Mouse (Mus musculus): Measurements from ENCODE around the gene Uaca. TPM values are rescaled to one million over a fixed set of nuclear protein-coding genes. Genes with fewer than 3 reads are reported as not detected.

Uaca gene
- total and polyA plus RNA-seq, 3 experiments: 10.6 to 53.5 (median 42.7) TPM

GRCm38 (mm10) chr9:60751098-60751497 is 43.2 kb upstream of the Uaca start:
- no peaks in the 10 kb centered on the region for H3K4me1 ChIP-seq (ENCODE audit: control insufficient read depth, insufficient read depth, low read length)
- H3K36me3 ChIP-seq (ENCODE audit: control insufficient read depth, insufficient read depth, low read length): no peaks in the 10 kb centered on the region
- H3K9ac ChIP-seq (ENCODE audit: low read depth, low read length): no peak overlapping the region
- TF ChIP-seq CTCF (IDR thresholded peaks at IDR 0.05): no peak
- no peak for TF ChIP-seq POLR2A (IDR thresholded peaks at IDR 0.05; ENCODE audit: insufficient read depth, low read depth, low read length)
- TF ChIP-seq EP300 (IDR thresholded peaks at IDR 0.05; ENCODE audit: insufficient read depth, low read depth, low read length): no peak
- WGBS: 89% methylated on average over 5 of the region's 5 CpGs
- intact Hi-C loops (cut with DNase I): no loop called here
- no peak overlapping the region for H3K27ac ChIP-seq
- H3K4me3 ChIP-seq: no peak overlapping the region
- no peaks in the 10 kb centered on the region for H3K27me3 ChIP-seq (ENCODE audit: control insufficient read depth, insufficient read depth, low read length)
- H3K79me2 ChIP-seq (replicated peaks; ENCODE audit: control insufficient read depth, insufficient read depth, low read length): no peaks in the 10 kb centered on the region
- DNase-seq: no peak

- H3K4me1 ChIP-seq (ENCODE audit: control insufficient read depth, insufficient read depth, low read length): peaks cover 1% of the 10 kb centered on the region; the same call in 1 of the 2 replicates
- no peaks in the 10 kb centered on the region for H3K36me3 ChIP-seq (ENCODE audit: control insufficient read depth, insufficient read depth, low read length)
- H3K79me2 ChIP-seq (replicated peaks; ENCODE audit: control insufficient read depth, insufficient read depth, low read length): no peaks in the 10 kb centered on the region
- DNase-seq: no peak
- no peak overlapping the region for H3K4me3 ChIP-seq
- H3K27me3 ChIP-seq (ENCODE audit: control insufficient read depth, insufficient read depth, low read length): no peaks in the 10 kb centered on the region
- 66% methylated on average over 6 of the region's 6 CpGs for WGBS
- H3K27ac ChIP-seq: no peak overlapping the region
- no peak overlapping the region for H3K9ac ChIP-seq (ENCODE audit: low read depth, low read length)
- intact Hi-C loops (cut with DNase I): no loop called here
- TF ChIP-seq EP300 (IDR thresholded peaks at IDR 0.05; ENCODE audit: insufficient read depth, low read depth, low read length) (no peak), POLR2A (IDR thresholded peaks at IDR 0.05; ENCODE audit: insufficient read depth, low read depth, low read length) (no peak), CTCF (IDR thresholded peaks at IDR 0.05) (no peak)
Observed at GRCm38 (mm10) chr9:60751971-60752370, 42.4 kb upstream of the Uaca start.

DNA sequence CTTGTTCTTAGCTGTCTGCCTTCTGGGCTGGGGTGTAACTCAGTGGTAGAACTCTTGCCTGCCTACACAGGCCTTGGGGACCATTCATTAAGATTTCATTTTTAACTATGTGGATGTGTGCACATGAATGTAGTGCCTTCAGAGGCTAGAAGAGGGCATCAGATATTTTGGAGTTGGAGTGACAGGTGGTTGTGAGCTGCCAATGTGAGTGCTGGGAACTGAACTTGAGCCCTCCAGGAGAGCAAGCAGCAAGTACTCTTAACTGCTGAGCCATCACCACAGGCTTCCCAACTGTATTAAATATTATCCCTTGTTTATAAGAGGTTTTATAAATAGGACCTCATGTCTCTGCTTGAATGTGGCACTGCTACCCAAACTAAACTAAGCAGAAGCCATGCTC is 41.7 kb upstream of the Uaca start:
- H3K4me1 ChIP-seq (ENCODE audit: control insufficient read depth, insufficient read depth, low read length): peaks cover 4% of the 10 kb centered on the region
- intact Hi-C loops (cut with DNase I): no loop called here
- TF ChIP-seq POLR2A (IDR thresholded peaks at IDR 0.05; ENCODE audit: insufficient read depth, low read depth, low read length): no peak
- no peak for TF ChIP-seq CTCF (IDR thresholded peaks at IDR 0.05)
- no peak for TF ChIP-seq EP300 (IDR thresholded peaks at IDR 0.05; ENCODE audit: insufficient read depth, low read depth, low read length)
- no peak for DNase-seq
- H3K27me3 ChIP-seq (ENCODE audit: control insufficient read depth, insufficient read depth, low read length): no peaks in the 10 kb centered on the region
- no peaks in the 10 kb centered on the region for H3K79me2 ChIP-seq (replicated peaks; ENCODE audit: control insufficient read depth, insufficient read depth, low read length)
- no peak overlapping the region for H3K27ac ChIP-seq
- H3K9ac ChIP-seq (ENCODE audit: low read depth, low read length): no peak overlapping the region
- no peak overlapping the region for H3K4me3 ChIP-seq
- no peaks in the 10 kb centered on the region for H3K36me3 ChIP-seq (ENCODE audit: control insufficient read depth, insufficient read depth, low read length)

DNA sequence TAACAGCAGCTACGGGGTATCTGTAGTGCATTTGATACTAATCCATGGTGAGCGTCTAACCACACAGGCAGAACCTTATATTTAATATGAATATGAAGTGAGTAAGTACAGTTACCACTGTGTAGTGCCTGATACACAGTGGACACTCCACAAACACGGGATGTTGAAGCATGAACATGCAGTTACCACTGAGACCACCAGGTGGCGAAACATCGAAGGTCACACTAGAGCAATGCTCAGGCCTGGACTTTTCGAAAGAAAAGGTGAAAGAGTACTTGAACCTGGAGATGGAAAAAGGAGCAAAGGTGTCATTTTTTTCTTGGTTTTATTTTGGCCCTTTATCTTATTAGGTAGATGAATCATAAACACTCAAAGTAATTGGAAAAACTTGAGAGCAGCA is 38.1 kb upstream of the Uaca start:
- H3K4me1 ChIP-seq (ENCODE audit: control insufficient read depth, insufficient read depth, low read length): peaks cover 13% of the 10 kb centered on the region
- intact Hi-C loops (cut with DNase I): loop anchor here (1.0 to 2.0 kb wide), 2 partner anchors 39 to 102 kb away; partner anchors contain the start of gene Uaca
- no peak for TF ChIP-seq POLR2A (IDR thresholded peaks at IDR 0.05; ENCODE audit: insufficient read depth, low read depth, low read length)
- peak; percentile 65; the same call in 1 of the 2 replicates for TF ChIP-seq EP300 (IDR thresholded peaks at IDR 0.05; ENCODE audit: insufficient read depth, low read depth, low read length)
- no peaks in the 10 kb centered on the region for H3K27me3 ChIP-seq (ENCODE audit: control insufficient read depth, insufficient read depth, low read length)
- no peaks in the 10 kb centered on the region for H3K36me3 ChIP-seq (ENCODE audit: control insufficient read depth, insufficient read depth, low read length)
- H3K79me2 ChIP-seq (replicated peaks; ENCODE audit: control insufficient read depth, insufficient read depth, low read length): no peaks in the 10 kb centered on the region
- H3K9ac ChIP-seq (ENCODE audit: low read depth, low read length): no peak overlapping the region
- WGBS: 40% methylated on average over 6 of the region's 6 CpGs
- H3K27ac ChIP-seq: no peak overlapping the region; the same call in 1 of the 2 replicates
- DNase-seq: peak; percentile 60 to 83
- H3K4me3 ChIP-seq: no peak overlapping the region

DNA sequence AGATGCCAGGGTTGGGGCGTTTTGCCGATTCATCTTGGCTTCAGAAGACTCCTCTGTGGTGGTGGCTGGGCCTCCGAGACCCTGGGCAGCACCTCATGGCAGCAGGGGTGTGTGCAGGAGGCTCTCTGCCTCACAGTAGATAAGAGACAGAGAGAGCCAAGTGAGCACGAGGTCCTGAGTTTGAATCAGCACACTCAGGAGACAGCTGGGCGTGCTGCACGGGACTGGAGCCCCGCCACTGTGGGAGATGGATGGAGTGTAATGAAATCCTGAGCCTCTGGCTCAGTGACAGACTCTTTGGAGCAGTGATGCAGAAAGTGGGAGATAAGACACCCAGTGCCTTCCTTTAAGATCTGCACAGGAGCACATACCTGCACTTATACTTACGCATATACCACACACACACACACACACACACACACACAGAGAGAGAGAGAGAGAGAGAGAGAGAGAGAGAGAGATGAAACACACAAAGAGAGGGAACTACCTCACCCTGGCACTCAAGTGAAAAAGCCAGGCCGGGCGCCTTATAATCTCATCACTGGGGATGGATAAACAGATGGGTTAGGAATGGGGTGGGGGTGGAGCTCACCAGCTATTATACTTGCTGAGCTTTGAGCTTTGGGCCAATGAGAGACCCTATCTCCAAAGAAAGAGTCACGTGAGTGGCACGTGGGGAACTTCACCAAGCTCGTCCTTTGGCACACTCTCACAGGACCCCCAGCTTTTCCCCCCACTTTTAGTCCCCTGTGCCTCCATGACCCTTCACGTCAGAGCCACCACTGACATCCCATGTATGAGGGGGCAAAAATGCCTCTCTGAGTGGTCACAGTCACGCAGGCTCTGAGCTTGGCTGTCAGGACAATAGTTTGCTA is 37.2 kb upstream of the Uaca start:
- Histone ChIP-seq H3K27me3 (ENCODE audit: control insufficient read depth, insufficient read depth, low read length) (no peaks in the 10 kb centered on the region), H3K4me1 (ENCODE audit: control insufficient read depth, insufficient read depth, low read length) (peaks cover 13% of the 10 kb centered on the region), H3K9ac (ENCODE audit: low read depth, low read length) (no peak overlapping the region), H3K4me3 (no peak overlapping the region), H3K27ac (peak overlapping the region; percentile 56), H3K36me3 (ENCODE audit: control insufficient read depth, insufficient read depth, low read length) (no peaks in the 10 kb centered on the region), H3K79me2 (replicated peaks; ENCODE audit: control insufficient read depth, insufficient read depth, low read length) (no peaks in the 10 kb centered on the region)
- intact Hi-C loops (cut with DNase I): loop anchor here (1.0 to 2.0 kb wide), 2 partner anchors 38 to 101 kb away; partner anchors contain the start of gene Uaca
- DNase-seq: peak; percentile 51 to 60
- WGBS: 69% methylated on average over 15 of the region's 15 CpGs
- TF ChIP-seq CTCF (IDR thresholded peaks at IDR 0.05) (no peak), EP300 (IDR thresholded peaks at IDR 0.05; ENCODE audit: insufficient read depth, low read depth, low read length) (no peak), POLR2A (IDR thresholded peaks at IDR 0.05; ENCODE audit: insufficient read depth, low read depth, low read length) (no peak)

DNA sequence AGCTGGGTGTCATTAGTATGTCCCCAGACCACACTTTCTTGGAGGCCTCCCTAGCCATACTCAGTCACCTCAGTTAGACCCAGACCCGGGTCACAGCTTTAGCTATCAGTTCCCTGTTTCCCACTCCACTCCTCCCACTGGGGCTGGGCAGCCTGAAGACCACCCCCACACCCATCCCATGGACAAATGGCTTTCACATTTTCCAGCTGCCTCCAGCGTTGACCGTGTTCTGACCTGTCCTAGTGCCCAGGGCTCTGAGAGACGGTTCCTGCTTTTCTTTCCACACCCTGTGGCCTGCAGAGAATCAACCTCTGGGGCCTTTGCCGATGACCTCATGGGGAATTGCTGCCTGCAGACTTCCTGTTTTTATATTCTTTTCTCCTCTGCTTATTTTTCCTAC is 36.5 kb upstream of the Uaca start:
- H3K27ac ChIP-seq: peak overlapping the region; percentile 56
- no peaks in the 10 kb centered on the region for H3K27me3 ChIP-seq (ENCODE audit: control insufficient read depth, insufficient read depth, low read length)
- peak; percentile 45 to 57 for DNase-seq
- intact Hi-C loops (cut with DNase I): loop anchor here (2.0 kb wide), 2 partner anchors 37 to 61 kb away; partner anchors contain the start of gene Uaca
- H3K4me3 ChIP-seq: no peak overlapping the region
- WGBS: 33% methylated on average over 5 of the region's 5 CpGs
- TF ChIP-seq CTCF (IDR thresholded peaks at IDR 0.05) (no peak), POLR2A (IDR thresholded peaks at IDR 0.05; ENCODE audit: insufficient read depth, low read depth, low read length) (no peak), EP300 (IDR thresholded peaks at IDR 0.05; ENCODE audit: insufficient read depth, low read depth, low read length) (no peak)
- H3K36me3 ChIP-seq (ENCODE audit: control insufficient read depth, insufficient read depth, low read length): no peaks in the 10 kb centered on the region
- no peaks in the 10 kb centered on the region for H3K79me2 ChIP-seq (replicated peaks; ENCODE audit: control insufficient read depth, insufficient read depth, low read length)
- peaks cover 13% of the 10 kb centered on the region for H3K4me1 ChIP-seq (ENCODE audit: control insufficient read depth, insufficient read depth, low read length)
- peak overlapping the region; percentile 14; the same call in 1 of the 2 replicates for H3K9ac ChIP-seq (ENCODE audit: low read depth, low read length)

Measured in heart, adult 2 months (tissue).